In genomic region chr8:111056691-111057293, GRCm38 (mm10) we compare ENCODE assay signal across 9 mouse cellular contexts. TPM values are rescaled to one million over a fixed set of nuclear protein-coding genes. Genes with fewer than 3 reads are reported as not detected.
DNase-seq lines count a peak whose midpoint lies in the region; ATAC-seq and TF ChIP-seq lines count a peak whose summit lies in the region.
"Had no signal": no experiment of that assay in that cellular context is flagged by ENCODE, and none has a peak within 500 bp of the region (broad histone marks: within the 10 kb centered on the region; RNA-seq: fewer than 3 reads in every experiment).

No protein-coding gene starts in this region.

- peaks cover 5 to 25% of the 10 kb centered on the region in 2 experiments for H3K4me1 ChIP-seq in CH12.LX (ENCODE audit: control insufficient read depth in 1 of 2, insufficient read depth in 2 of 2)
- H3K4me1 ChIP-seq in heart, embryonic 10.5 days, result peaks cover 45% of the 10 kb centered on the region
- peaks cover 19 to 25% of the 10 kb centered on the region in 2 experiments for H3K4me1 ChIP-seq in liver, embryonic 14.5 days (replicated peaks; ENCODE audit: control insufficient read depth in 2 of 2, insufficient read depth in 2 of 2, low read length in 1 of 2)
- peaks cover 28% of the 10 kb centered on the region for H3K4me1 ChIP-seq in neural tube, embryonic 13.5 days (replicated peaks)

- peaks cover 10% of the 10 kb centered on the region for H3K27me3 ChIP-seq in CH12.LX (replicated peaks)
- H3K27me3 ChIP-seq in heart, embryonic 10.5 days (ENCODE audit: insufficient read depth, poor library complexity, severe bottlenecking), result no peaks in the 10 kb centered on the region
- no peaks in the 10 kb centered on the region for H3K27me3 ChIP-seq in liver, embryonic 14.5 days (ENCODE audit: control insufficient read depth, insufficient read depth, low read length)
- no peaks in the 10 kb centered on the region for H3K27me3 ChIP-seq in neural tube, embryonic 13.5 days

- TF ChIP-seq RAD21 in CH12.LX (IDR thresholded peaks at IDR 0.05; ENCODE audit: low read depth, low read length), result no peak

- WGBS in heart, embryonic 10.5 days, result under 1% methylated on average over 59 of the region's 63 CpGs
- WGBS in liver, embryonic 14.5 days (ENCODE audit: insufficient replicate concordance), result under 1% methylated on average over 50 of the region's 63 CpGs
- WGBS in neural tube, embryonic 13.5 days, result under 1% methylated on average over 63 of the region's 63 CpGs

- ATAC-seq in liver, embryonic 14.5 days (ENCODE audit: insufficient read depth), result peak; percentile 64
- peak; percentile 29 for ATAC-seq in neural tube, embryonic 13.5 days (ENCODE audit: low read depth)

- peaks cover 15% of the 10 kb centered on the region; the same call in 1 of the 2 replicates for H3K79me2 ChIP-seq in CH12.LX (replicated peaks; ENCODE audit: control insufficient read depth, extremely low read depth, insufficient read depth, poor library complexity, severe bottlenecking)

- H3K9ac ChIP-seq in CH12.LX (ENCODE audit: insufficient read depth, low read depth), result peak overlapping the region; percentile 53
- peak overlapping the region; percentile 91 for H3K9ac ChIP-seq in liver, embryonic 14.5 days (replicated peaks)
- peak overlapping the region; percentile 92 for H3K9ac ChIP-seq in neural tube, embryonic 13.5 days

- H3K27ac ChIP-seq in CH12.LX (ENCODE audit: insufficient read depth, low read depth), result peak overlapping the region; percentile 69; the same call in 1 of the 2 replicates
- H3K27ac ChIP-seq in heart, embryonic 10.5 days, result peak overlapping the region; percentile 97
- peak overlapping the region; percentile 59 for H3K27ac ChIP-seq in liver, embryonic 14.5 days
- peak overlapping the region; percentile 83 for H3K27ac ChIP-seq in neural tube, embryonic 13.5 days (replicated peaks)

- no peak for TF ChIP-seq EP300 in CH12.LX (IDR thresholded peaks at IDR 0.05; ENCODE audit: low read length)
- no peak for TF ChIP-seq EP300 in liver, embryonic 14.5 days (IDR thresholded peaks at IDR 0.05; ENCODE audit: low read depth)

- no peak for TF ChIP-seq POLR2A in CH12.LX (IDR thresholded peaks at IDR 0.05; ENCODE audit: low read depth, low read length)

- H3K4me3 ChIP-seq in CH12.LX (replicated peaks in 1 of 3; ENCODE audit: low read depth in 2 of 3, low read length in 2 of 3, poor library complexity in 1 of 3), result peak overlapping the region; percentile 77 to 94 (median 79)
- H3K4me3 ChIP-seq in heart, embryonic 10.5 days, result peak overlapping the region; percentile 97
- H3K4me3 ChIP-seq in liver, embryonic 14.5 days (ENCODE audit: insufficient read depth in 1 of 2, low read depth in 2 of 2, low read length in 2 of 2), result peak overlapping the region; percentile 78 to 98
- H3K4me3 ChIP-seq in neural tube, embryonic 13.5 days, result peak overlapping the region; percentile 97

- no peak for TF ChIP-seq CTCF in CH12.LX (conservative IDR thresholded peaks at IDR 0.05 in 1 of 2, IDR thresholded peaks at IDR 0.05 in 1 of 2; ENCODE audit: low read depth in 2 of 2, low read length in 2 of 2)
- TF ChIP-seq CTCF in liver, embryonic 14.5 days (IDR thresholded peaks at IDR 0.05; ENCODE audit: low read depth), result no peak

- no peaks in the 10 kb centered on the region for H3K9me3 ChIP-seq in CH12.LX (replicated peaks; ENCODE audit: low read length)
- H3K9me3 ChIP-seq in heart, embryonic 10.5 days, result no peaks in the 10 kb centered on the region
- no peaks in the 10 kb centered on the region for H3K9me3 ChIP-seq in liver, embryonic 14.5 days (ENCODE audit: control insufficient read depth, low read length)
- H3K9me3 ChIP-seq in neural tube, embryonic 13.5 days, result no peaks in the 10 kb centered on the region

- dilution Hi-C loops in CH12.LX (cut with MboI; ENCODE audit: extremely low pct_ligation_motif_present, extremely low pct_unique_long_range_greater_than_20kb, low sequenced_read_pairs), result no loop called here

- DNase-seq in CH12.LX (ENCODE audit: extremely low read depth), result no peak
- DNase-seq in NIH3T3 (ENCODE audit: low read depth), result peak; percentile 69
- DNase-seq in cerebellum, postnatal 25 days, result peak; percentile 65 to 75
- no peak for DNase-seq in heart, embryonic 10.5 days (ENCODE audit: low spot score)
- DNase-seq in kidney, adult 9 months, result peak; percentile 45
- DNase-seq in liver, embryonic 14.5 days (ENCODE audit: low read depth in 3 of 3, low spot score in 3 of 3), result no peak
- DNase-seq in c-Kit-positive CD71-positive TER-119-positive erythroid progenitor cells, embryonic 14.5 days (ENCODE audit: low spot score), result no peak

- H3K4me2 ChIP-seq in CH12.LX (ENCODE audit: insufficient read depth, low read depth, poor library complexity, severe bottlenecking), result peak overlapping the region; percentile 82
- peak overlapping the region; percentile 100 for H3K4me2 ChIP-seq in liver, embryonic 14.5 days (ENCODE audit: low read depth)
- H3K4me2 ChIP-seq in neural tube, embryonic 13.5 days, result peak overlapping the region; percentile 99

- peaks cover 47 to 60% of the 10 kb centered on the region in 2 experiments for H3K36me3 ChIP-seq in CH12.LX (replicated peaks in 1 of 2; ENCODE audit: control insufficient read depth in 1 of 2, insufficient read depth in 1 of 2, low read length in 1 of 2)
- peaks cover 51% of the 10 kb centered on the region for H3K36me3 ChIP-seq in heart, embryonic 10.5 days
- peaks cover 45% of the 10 kb centered on the region for H3K36me3 ChIP-seq in liver, embryonic 14.5 days (replicated peaks; ENCODE audit: control insufficient read depth, insufficient read depth, low read depth)
- peaks cover 47% of the 10 kb centered on the region for H3K36me3 ChIP-seq in neural tube, embryonic 13.5 days

- in situ Hi-C loops in CH12.LX (cut with MboI; ENCODE audit: low pct_ligation_motif_present, low pct_unique_long_range_greater_than_20kb, low sequenced_read_pairs), result no loop called here

TF ChIP-seq in CH12.LX, 34 proteins besides CTCF, POLR2A, EP300 and RAD21:
- TF ChIP-seq UBTF (IDR thresholded peaks at IDR 0.05; ENCODE audit: low read depth, low read length) (peak; percentile 2; the same call in 1 of the 2 replicates), BHLHE40 (IDR thresholded peaks at IDR 0.05; ENCODE audit: low read depth, low read length) (no peak), MXI1 (IDR thresholded peaks at IDR 0.05; ENCODE audit: low read depth, low read length) (0 out of 2 replicates have a peak, but pooled peaks have one; percentile 16)

RNA-seq across cellular contexts. Expression of gene Exosc6, which starts 0.7 kb away (rescaled TPM):
- 3.9 and 23.5 TPM in 2 replicates for total RNA-seq in CH12.LX (2012; rRNA removed)
- total RNA-seq in CH12.LX (2014; rRNA removed), result 20.3 and 24.3 TPM in 2 replicates
- polyA plus RNA-seq in CH12.LX (2012; ENCODE audit: insufficient read length, low read depth), result 3.2 and 3.9 TPM in 2 replicates
- 8.6 and 27.2 TPM in 2 replicates for polyA plus RNA-seq in heart, embryonic 10.5 days (2016; fragmentation: Nextera tagmentation; extraction: Ambion mirVana)
- polyA plus RNA-seq in liver, embryonic 14.5 days (2012; rRNA removed), result 8.1 and 9.9 TPM in 2 replicates
- 7.2 and 7.8 TPM in 2 replicates for polyA plus RNA-seq in liver, embryonic 14.5 days (2014; fragmentation: Nextera tagmentation; extraction: Ambion mirVana)
- polyA plus RNA-seq in neural tube, embryonic 13.5 days (2015; fragmentation: Nextera tagmentation; extraction: Ambion mirVana), result not detected in 2 replicates

RNA-seq across cellular contexts. Expression of gene Aars, which starts 23.8 kb away (rescaled TPM):
- total RNA-seq in CH12.LX (2012; rRNA removed) (125 and 130 TPM in 2 replicates), CH12.LX (2014; rRNA removed) (72.6 and 81.9 TPM in 2 replicates)
- 142 and 171 TPM in 2 replicates for polyA plus RNA-seq in CH12.LX (2012; ENCODE audit: insufficient read length, low read depth)
- polyA plus RNA-seq in heart, embryonic 10.5 days (2016; fragmentation: Nextera tagmentation; extraction: Ambion mirVana), result 62.9 and 72.4 TPM in 2 replicates
- 22.0 and 30.2 TPM in 2 replicates for polyA plus RNA-seq in liver, embryonic 14.5 days (2012; rRNA removed)
- polyA plus RNA-seq in liver, embryonic 14.5 days (2014; fragmentation: Nextera tagmentation; extraction: Ambion mirVana), result 46.7 and 51.1 TPM in 2 replicates
- polyA plus RNA-seq in neural tube, embryonic 13.5 days (2015; fragmentation: Nextera tagmentation; extraction: Ambion mirVana), result 74.5 and 75.3 TPM in 2 replicates

RNA-seq across cellular contexts. Expression of gene Ddx19b, which starts 25.2 kb away (rescaled TPM):
- total RNA-seq in CH12.LX (2012; rRNA removed), result 12.6 and 13.0 TPM in 2 replicates
- 14.4 and 14.9 TPM in 2 replicates for total RNA-seq in CH12.LX (2014; rRNA removed)
- 13.5 and 14.1 TPM in 2 replicates for polyA plus RNA-seq in CH12.LX (2012; ENCODE audit: insufficient read length, low read depth)
- polyA plus RNA-seq in heart, embryonic 10.5 days (2016; fragmentation: Nextera tagmentation; extraction: Ambion mirVana), result 6.9 and 7.7 TPM in 2 replicates
- 1.7 and 2.4 TPM in 2 replicates for polyA plus RNA-seq in liver, embryonic 14.5 days (2012; rRNA removed)
- polyA plus RNA-seq in liver, embryonic 14.5 days (2014; fragmentation: Nextera tagmentation; extraction: Ambion mirVana), result 2.8 and 3.0 TPM in 2 replicates
- polyA plus RNA-seq in neural tube, embryonic 13.5 days (2015; fragmentation: Nextera tagmentation; extraction: Ambion mirVana), result 6.5 and 6.7 TPM in 2 replicates

RNA-seq across cellular contexts. Expression of gene Clec18a, which starts 35.4 kb away (rescaled TPM):
- total RNA-seq in CH12.LX (2012; rRNA removed) (not detected in 2 replicates), CH12.LX (2014; rRNA removed) (not detected in 2 replicates)
- not detected in 2 replicates for polyA plus RNA-seq in CH12.LX (2012; ENCODE audit: insufficient read length, low read depth)
- not detected in 2 replicates for polyA plus RNA-seq in heart, embryonic 10.5 days (2016; fragmentation: Nextera tagmentation; extraction: Ambion mirVana)
- not detected in 2 replicates for polyA plus RNA-seq in liver, embryonic 14.5 days (2012; rRNA removed)
- not detected in 2 replicates for polyA plus RNA-seq in liver, embryonic 14.5 days (2014; fragmentation: Nextera tagmentation; extraction: Ambion mirVana)
- polyA plus RNA-seq in neural tube, embryonic 13.5 days (2015; fragmentation: Nextera tagmentation; extraction: Ambion mirVana), result 1.9 and 3.1 TPM in 2 replicates
- total RNA-seq: hematopoietic stem cell, adult 5-6 weeks had no signal

RNA-seq across cellular contexts. Expression of gene Pdpr, which starts 37.6 kb away (rescaled TPM):
- total RNA-seq in CH12.LX (2012; rRNA removed) (11.0 and 11.6 TPM in 2 replicates), CH12.LX (2014; rRNA removed) (8.0 and 8.3 TPM in 2 replicates)
- polyA plus RNA-seq in CH12.LX (2012; ENCODE audit: insufficient read length, low read depth), result 7.6 and 8.3 TPM in 2 replicates
- 8.1 and 15.5 TPM in 2 replicates for polyA plus RNA-seq in heart, embryonic 10.5 days (2016; fragmentation: Nextera tagmentation; extraction: Ambion mirVana)
- polyA plus RNA-seq in liver, embryonic 14.5 days (2012; rRNA removed), result 1.3 and 1.6 TPM in 2 replicates
- 1.0 and 1.1 TPM in 2 replicates for polyA plus RNA-seq in liver, embryonic 14.5 days (2014; fragmentation: Nextera tagmentation; extraction: Ambion mirVana)
- polyA plus RNA-seq in neural tube, embryonic 13.5 days (2015; fragmentation: Nextera tagmentation; extraction: Ambion mirVana), result 9.6 and 11.6 TPM in 2 replicates

Comparison
In these comparisons a context has a peak if more than half of its experiments do, and no peak if none do; other contexts are left out.
1. DNase-seq: peak in NIH3T3 (single experiment), cerebellum, postnatal 25 days (2 of 2) and kidney, adult 9 months (single experiment); none in CH12.LX (single experiment), heart, embryonic 10.5 days (single experiment), liver, embryonic 14.5 days (0 of 3) and c-Kit-positive CD71-positive TER-119-positive erythroid progenitor cells, embryonic 14.5 days (single experiment).
2. Peak in every context shown above with its lines, with median percentiles within 50 percentile points of each other: H3K27ac ChIP-seq, H3K4me2 ChIP-seq, H3K4me3 ChIP-seq and H3K9ac ChIP-seq.